Mouse (Mus musculus) lung, embryonic 16.5 days (tissue): ENCODE results near the gene Naaladl1. TPM values are rescaled to one million over a fixed set of nuclear protein-coding genes. Genes with fewer than 3 reads are reported as not detected.
A peak's percentile ranks its signal among the peaks of the same experiment; 100 is the strongest.

Experiments
- ATAC-seq: fragments of 200-750 bp; cut with Nextera tagmentation; 2 replicates; pipeline ENCODE4 v1.8.0; 2017; ENCODE audit warnings: low read depth, mild to moderate bottlenecking, moderate library complexity
- H3K27ac ChIP-seq: fragments of 300-500 bp; sonication (generic); 2 replicates; pipeline ENCODE4 v1.5.1; 2014; ENCODE audit warnings: mild to moderate bottlenecking, control low read depth, low read length
- H3K27me3 ChIP-seq: fragments of 300-500 bp; sonication (generic); 2 replicates; pipeline ENCODE4 v1.6.1; 2014; ENCODE audit warnings: low read depth, low read length, mixed read lengths; ENCODE audit not compliant: control insufficient read depth, insufficient read depth
- H3K36me3 ChIP-seq: fragments of 300-500 bp; sonication (generic); 2 replicates; pipeline ENCODE4 v1.6.1; 2014; ENCODE audit warnings: low read length; ENCODE audit not compliant: control insufficient read depth, insufficient read depth
- H3K4me1 ChIP-seq: fragments of 300-500 bp; sonication (generic); replicated peaks from 2 replicates; pipeline ENCODE4 v1.6.1; 2014; ENCODE audit warnings: low read length, mixed read lengths; ENCODE audit not compliant: control insufficient read depth, insufficient read depth
- H3K4me2 ChIP-seq: fragments of 300-500 bp; sonication (generic); 2 replicates; pipeline ENCODE4 v1.6.1; 2014; ENCODE audit warnings: low read depth, low read length, control low read depth
- H3K4me3 ChIP-seq: fragments of 300-500 bp; sonication (generic); 2 replicates; pipeline ENCODE4 v1.5.1; 2014; ENCODE audit warnings: mild to moderate bottlenecking, low read length, control low read depth
- H3K9ac ChIP-seq: fragments of 300-500 bp; sonication (generic); 2 replicates; pipeline ENCODE4 v1.6.1; 2014; ENCODE audit warnings: low read length, control low read depth
- H3K9me3 ChIP-seq: fragments of 300-500 bp; sonication (generic); 2 replicates; pipeline ENCODE4 v1.6.1; 2016; ENCODE audit warnings: low read length; ENCODE audit not compliant: control insufficient read depth
- WGBS: fragments of 180-500 bp; shearing (Covaris S2); extraction: QIAGEN DNeasy Blood & Tissue Kit; methylation state at CpG from one replicate; pipeline ENCODE4 v1.1.7; 2014; 5-methylcytosine and 5-hydroxymethylcytosine counted together
- polyA plus RNA-seq: library from polyadenylated mRNA; unstranded; fragments of >200 nt; fragmentation: Nextera tagmentation; extraction: Ambion mirVana; gene quantifications from 2 replicates; pipeline ENCODE4 v1.2.1, GENCODE M21; 2015

The Naaladl1 gene
- polyA plus RNA-seq, 1 experiment from 2014 or later = 0.29 TPM

- Histone ChIP-seq H3K27ac (no peak overlapping the region), H3K4me1 (peaks cover 6% of the 10 kb centered on the region; the same call in 1 of the 2 replicates), H3K4me2 (no peak overlapping the region), H3K27me3 (no peaks in the 10 kb centered on the region), H3K4me3 (no peak overlapping the region), H3K9me3 (no peaks in the 10 kb centered on the region), H3K36me3 (peaks cover 9% of the 10 kb centered on the region; the same call in 1 of the 2 replicates), H3K9ac (no peak overlapping the region)
- ATAC-seq = no peak
- 80% methylated on average over 3 of the region's 3 CpGs for WGBS
Measured at GRCm38 (mm10) chr19:6136397-6136796, 30.8 kb downstream of the Naaladl1 start.

- H3K4me2 ChIP-seq = peak overlapping the region; percentile 91
- 91% methylated on average over 6 of the region's 6 CpGs for WGBS
Measured at GRCm38 (mm10) chr19:6139701-6140100, 34.1 kb downstream of the Naaladl1 start.

GRCm38 (mm10) chr19:6140374-6140677, 34.7 kb downstream of the Naaladl1 start:
- ATAC-seq = no peak

More at GRCm38 (mm10) chr19:6139701-6140100, 34.1 kb downstream of the Naaladl1 start:
- Histone ChIP-seq H3K27ac (no peak overlapping the region), H3K36me3 (peaks cover 9% of the 10 kb centered on the region; the same call in 1 of the 2 replicates), H3K27me3 (no peaks in the 10 kb centered on the region), H3K4me1 (peaks cover 12% of the 10 kb centered on the region), H3K9me3 (peaks cover 2% of the 10 kb centered on the region; the same call in 1 of the 2 replicates), H3K4me3 (peak overlapping the region; percentile 80), H3K9ac (peak overlapping the region; percentile 91)
- ATAC-seq = no peak

GRCm38 (mm10) chr19:6140678-6141393, 35.3 kb downstream of the Naaladl1 start, which contains the start of gene Batf2:
Gene Batf2 (plus strand): TSS chr19:6140983.
- peak within 1 kb of the TSS; percentile 80 for H3K4me3 ChIP-seq
- H3K36me3 ChIP-seq = peaks cover 2% of the 10 kb centered on the region; the same call in 1 of the 2 replicates
- H3K9ac ChIP-seq = peak within 1 kb of the TSS; percentile 91
- ATAC-seq = peak; percentile 96
- peak within 1 kb of the TSS; percentile 91 for H3K4me2 ChIP-seq
- peaks cover 2% of the 10 kb centered on the region; the same call in 1 of the 2 replicates for H3K9me3 ChIP-seq
- no peaks in the 10 kb centered on the region for H3K27me3 ChIP-seq
- under 1% methylated on average over 58 of the region's 68 CpGs for WGBS
- peak within 1 kb of the TSS; percentile 98 for H3K27ac ChIP-seq
- H3K4me1 ChIP-seq = peaks cover 12% of the 10 kb centered on the region

More at GRCm38 (mm10) chr19:6140374-6140677, 34.7 kb downstream of the Naaladl1 start:
- Histone ChIP-seq H3K9me3 (peaks cover 2% of the 10 kb centered on the region; the same call in 1 of the 2 replicates), H3K36me3 (peaks cover 6% of the 10 kb centered on the region; the same call in 1 of the 2 replicates), H3K4me3 (peak overlapping the region; percentile 80), H3K4me1 (peaks cover 12% of the 10 kb centered on the region), H3K27ac (peak overlapping the region; percentile 98), H3K27me3 (no peaks in the 10 kb centered on the region), H3K9ac (peak overlapping the region; percentile 91), H3K4me2 (peak overlapping the region; percentile 91)
- WGBS = 2% methylated on average over 16 of the region's 16 CpGs

- Histone ChIP-seq H3K4me3 (peak within 1 kb of the TSS; percentile 80), H3K27ac (peak within 1 kb of the TSS; percentile 98), H3K9ac (peak within 1 kb of the TSS; percentile 91), H3K4me2 (peak within 1 kb of the TSS; percentile 91), H3K36me3 (0 out of 2 replicates have a peak, but pooled peaks cover 2% of the 10 kb centered on the region), H3K27me3 (no peaks in the 10 kb centered on the region), H3K4me1 (peaks cover 12% of the 10 kb centered on the region), H3K9me3 (peaks cover 2% of the 10 kb centered on the region; the same call in 1 of the 2 replicates)
- WGBS = 0% methylated on average over 15 of the region's 15 CpGs
- ATAC-seq = peak; percentile 83
Measured at GRCm38 (mm10) chr19:6141394-6141749, 35.8 kb downstream of the Naaladl1 start, which contains the start of gene Arl2. Gene Arl2 (minus strand): TSS chr19:6141548.

- Histone ChIP-seq H3K9me3 (peaks cover 2% of the 10 kb centered on the region; the same call in 1 of the 2 replicates), H3K4me3 (no peak overlapping the region), H3K27me3 (no peaks in the 10 kb centered on the region), H3K4me2 (no peak overlapping the region), H3K4me1 (peaks cover 11% of the 10 kb centered on the region), H3K27ac (no peak overlapping the region), H3K9ac (no peak overlapping the region), H3K36me3 (no peaks in the 10 kb centered on the region)
- WGBS = 72% methylated on average over 5 of the region's 5 CpGs
- no peak for ATAC-seq
Measured at GRCm38 (mm10) chr19:6144842-6145241, 39.3 kb downstream of the Naaladl1 start.

- ATAC-seq = no peak
- no peaks in the 10 kb centered on the region for H3K9me3 ChIP-seq
- H3K27me3 ChIP-seq = no peaks in the 10 kb centered on the region
- no peaks in the 10 kb centered on the region for H3K4me1 ChIP-seq
- WGBS = 77% methylated on average over 9 of the region's 9 CpGs
- H3K27ac ChIP-seq = no peak overlapping the region
- no peak overlapping the region for H3K9ac ChIP-seq
- no peak overlapping the region for H3K4me3 ChIP-seq
- no peaks in the 10 kb centered on the region for H3K36me3 ChIP-seq
- no peak overlapping the region for H3K4me2 ChIP-seq
Measured at GRCm38 (mm10) chr19:6155174-6155573, 49.6 kb downstream of the Naaladl1 start.

GRCm38 (mm10) chr19:6156372-6156771, 50.8 kb downstream of the Naaladl1 start:
- H3K4me2 ChIP-seq = no peak overlapping the region
- H3K9ac ChIP-seq = no peak overlapping the region
- H3K9me3 ChIP-seq = no peaks in the 10 kb centered on the region
- H3K4me1 ChIP-seq = no peaks in the 10 kb centered on the region
- no peak for ATAC-seq
- H3K36me3 ChIP-seq = no peaks in the 10 kb centered on the region
- no peaks in the 10 kb centered on the region for H3K27me3 ChIP-seq
- H3K27ac ChIP-seq = no peak overlapping the region
- no peak overlapping the region for H3K4me3 ChIP-seq
- 54% methylated on average over 8 of the region's 8 CpGs for WGBS

GRCm38 (mm10) chr19:6157220-6157619, 51.6 kb downstream of the Naaladl1 start:
- Histone ChIP-seq H3K36me3 (no peaks in the 10 kb centered on the region), H3K27ac (no peak overlapping the region), H3K4me2 (no peak overlapping the region), H3K4me1 (no peaks in the 10 kb centered on the region), H3K9ac (no peak overlapping the region), H3K4me3 (no peak overlapping the region), H3K27me3 (no peaks in the 10 kb centered on the region), H3K9me3 (no peaks in the 10 kb centered on the region)
- WGBS = 64% methylated on average over 6 of the region's 6 CpGs
- no peak for ATAC-seq
